Mouse (Mus musculus) erythroblast, embryonic 14.5 days (primary cell): ENCODE measurements around the gene Hoxb9. TPM values are rescaled to one million over a fixed set of nuclear protein-coding genes. Genes with fewer than 3 reads are reported as not detected.

ENCODE experiments used
- H3K27me3 ChIP-seq: 2 replicates; pipeline ENCODE4 v1.6.1; 2012; ENCODE audit warnings: inconsistent platforms; ENCODE audit not compliant: control insufficient read depth
- H3K36me3 ChIP-seq: 2 replicates; pipeline ENCODE4 v1.6.1; 2012; ENCODE audit warnings: mild to moderate bottlenecking, inconsistent platforms; ENCODE audit not compliant: control insufficient read depth
- H3K4me1 ChIP-seq: 2 replicates; pipeline ENCODE4 v1.6.1; 2012; ENCODE audit warnings: inconsistent platforms; ENCODE audit not compliant: control insufficient read depth
- H3K4me3 ChIP-seq: replicated peaks from 2 replicates; pipeline ENCODE3; 2012; ENCODE audit warnings: moderate library complexity, mild to moderate bottlenecking, inconsistent platforms
- H3K9me3 ChIP-seq: 2 replicates; pipeline ENCODE4 v1.6.1; 2012; ENCODE audit warnings: low read length, inconsistent platforms, mixed read lengths; ENCODE audit not compliant: control insufficient read depth
- GATA1 ChIP-seq: IDR thresholded peaks from 2 replicates; pipeline ENCODE4 v1.6.1; 2012; ENCODE audit warnings: low read length, inconsistent platforms, mixed read lengths
- TAL1 ChIP-seq: IDR thresholded peaks from 3 replicates; pipeline ENCODE4 v1.6.1; 2012; ENCODE audit warnings: low read length, inconsistent platforms, mixed read lengths
- polyA plus RNA-seq: library from polyadenylated mRNA; stranded (reverse); fragments of >175 nt; gene quantifications from 2 replicates; pipeline ENCODE4 v1.2.3, GENCODE M21; 2012

Hoxb9 gene
- polyA plus RNA-seq = 0.01 TPM in 1 of 2 replicates, not detected in the other

DNA sequence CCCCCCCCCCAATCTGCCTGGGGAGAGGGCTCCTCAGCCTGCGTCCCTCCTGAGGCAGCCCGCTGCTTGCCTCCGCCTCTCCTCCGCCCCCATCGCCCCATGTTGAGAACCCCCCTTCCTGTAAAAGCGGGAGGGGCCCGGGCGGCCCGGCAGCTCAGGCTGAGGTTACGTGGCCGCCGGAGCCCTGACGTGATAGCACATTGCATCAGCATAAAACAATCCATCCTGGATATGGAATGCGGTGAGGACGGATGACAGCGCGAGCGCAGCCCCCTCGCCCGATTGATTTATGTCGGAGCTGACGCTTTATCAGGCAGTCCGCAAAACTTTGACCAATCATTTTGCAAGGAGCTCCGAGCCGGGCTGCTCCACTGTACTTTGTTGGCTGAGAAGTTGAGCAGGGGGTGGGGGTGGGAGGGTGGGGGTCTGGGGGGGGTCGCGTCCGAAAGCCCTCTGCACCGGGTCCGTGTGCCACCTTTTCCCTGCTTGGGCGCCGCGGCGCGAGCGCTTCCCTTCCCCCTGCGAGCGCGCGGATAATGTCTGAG, at the start of gene Hoxb9:
Gene Hoxb9, plus strand, starts transcription at position 462 of the 545 bp plus-strand sequence.
- TF ChIP-seq TAL1 (no peak), GATA1 (no peak)
- Histone ChIP-seq H3K9me3 (no peaks in the 10 kb centered on the region), H3K4me3 (no peak within 1 kb of the TSS), H3K4me1 (no peaks in the 10 kb centered on the region), H3K27me3 (peaks cover 100% of the 10 kb centered on the region), H3K36me3 (no peaks in the 10 kb centered on the region)

DNA sequence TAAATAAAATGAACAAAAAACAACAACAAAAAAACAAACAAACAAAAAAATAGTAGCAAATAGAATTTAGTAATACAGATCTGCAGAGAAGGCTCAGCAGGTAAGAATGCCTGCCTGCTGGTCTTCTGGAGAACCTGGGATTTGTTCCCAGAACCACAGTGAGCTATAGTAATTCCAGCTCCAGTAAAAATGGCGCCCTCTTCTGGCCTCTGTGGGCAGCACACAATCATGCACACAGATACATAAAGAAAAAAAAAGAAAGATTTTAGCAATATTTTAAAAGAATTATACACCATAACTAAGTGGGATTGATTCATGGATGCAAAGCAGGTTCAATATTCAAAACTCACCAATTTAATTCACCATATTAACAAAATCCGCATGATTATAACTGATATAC, 47.4 kb upstream of the Hoxb9 start:
- TF ChIP-seq TAL1 = no peak
- no peak for TF ChIP-seq GATA1
- Histone ChIP-seq H3K4me3 (no peak overlapping the region), H3K9me3 (0 out of 2 replicates have a peak, but pooled peaks cover 2% of the 10 kb centered on the region), H3K27me3 (no peaks in the 10 kb centered on the region), H3K36me3 (no peaks in the 10 kb centered on the region), H3K4me1 (no peaks in the 10 kb centered on the region)

DNA sequence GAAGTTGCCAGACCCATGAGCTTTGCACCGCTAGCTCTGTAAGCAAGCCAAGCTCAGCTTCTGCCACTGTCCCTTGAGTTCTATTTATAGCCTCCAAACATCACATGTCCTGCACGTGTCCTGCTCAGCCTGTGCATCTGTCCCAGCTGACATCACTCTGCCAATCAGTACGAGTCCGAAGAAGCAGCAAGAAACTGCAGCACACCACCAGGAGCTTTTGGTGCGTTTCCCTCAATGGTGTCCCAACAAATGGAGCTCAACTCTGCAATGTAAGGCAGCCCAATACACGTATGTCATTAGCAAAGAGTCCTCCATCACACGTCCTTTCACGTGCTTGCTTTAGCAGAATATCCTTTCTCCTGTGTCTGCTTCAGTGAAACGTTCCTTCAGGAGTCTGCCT, 43.6 kb upstream of the Hoxb9 start:
- Histone ChIP-seq H3K4me1 (no peaks in the 10 kb centered on the region), H3K27me3 (no peaks in the 10 kb centered on the region), H3K4me3 (no peak overlapping the region), H3K9me3 (no peaks in the 10 kb centered on the region), H3K36me3 (no peaks in the 10 kb centered on the region)
- TF ChIP-seq GATA1 (no peak), TAL1 (no peak)

DNA sequence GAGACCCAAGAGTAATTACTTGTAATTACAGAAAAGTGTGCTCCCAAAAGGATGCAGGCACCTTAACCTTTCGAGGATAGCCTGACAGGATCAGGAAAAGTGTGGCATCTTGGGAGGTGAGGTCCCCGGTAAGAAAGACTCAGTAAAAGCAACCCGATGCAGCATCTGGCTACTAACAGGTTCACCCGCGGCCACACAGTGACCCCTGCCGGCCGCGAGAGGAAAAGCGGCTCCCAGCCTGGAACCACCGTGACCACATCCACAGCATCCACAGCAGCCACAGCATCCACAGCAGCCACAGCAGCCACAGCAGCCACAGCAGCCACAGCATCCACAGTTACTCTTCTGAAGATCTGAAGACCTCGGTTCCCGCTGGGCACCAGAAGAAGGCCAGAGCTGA, 36.4 kb upstream of the Hoxb9 start:
- Histone ChIP-seq H3K4me3 (no peak overlapping the region), H3K27me3 (peaks cover 7% of the 10 kb centered on the region; the same call in 1 of the 2 replicates), H3K4me1 (no peaks in the 10 kb centered on the region), H3K9me3 (no peaks in the 10 kb centered on the region), H3K36me3 (no peaks in the 10 kb centered on the region)
- TF ChIP-seq GATA1 (no peak), TAL1 (no peak)

DNA sequence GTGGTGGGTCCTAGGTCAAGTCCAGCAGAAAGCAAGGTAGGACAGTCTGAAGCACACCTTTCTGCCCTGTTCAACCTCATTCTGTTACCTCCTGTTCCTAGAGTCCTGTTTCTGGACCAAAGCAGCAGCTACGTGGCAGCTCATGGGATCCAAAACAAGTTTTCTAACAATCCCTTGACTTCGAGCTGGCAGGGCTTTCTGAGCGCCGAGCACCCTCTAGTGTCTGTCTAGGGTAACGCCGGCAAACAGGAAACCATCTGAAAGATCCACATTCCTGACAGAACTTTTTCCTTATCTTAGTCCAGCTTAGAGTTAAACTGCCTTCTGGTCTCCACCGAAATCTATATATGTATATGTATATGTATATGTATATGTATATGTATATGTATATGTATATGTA, 31.0 kb upstream of the Hoxb9 start:
- Histone ChIP-seq H3K36me3 (no peaks in the 10 kb centered on the region), H3K4me1 (no peaks in the 10 kb centered on the region), H3K27me3 (peaks cover 6% of the 10 kb centered on the region), H3K4me3 (no peak overlapping the region), H3K9me3 (no peaks in the 10 kb centered on the region)
- TF ChIP-seq GATA1 = no peak
- TF ChIP-seq TAL1 = no peak

DNA sequence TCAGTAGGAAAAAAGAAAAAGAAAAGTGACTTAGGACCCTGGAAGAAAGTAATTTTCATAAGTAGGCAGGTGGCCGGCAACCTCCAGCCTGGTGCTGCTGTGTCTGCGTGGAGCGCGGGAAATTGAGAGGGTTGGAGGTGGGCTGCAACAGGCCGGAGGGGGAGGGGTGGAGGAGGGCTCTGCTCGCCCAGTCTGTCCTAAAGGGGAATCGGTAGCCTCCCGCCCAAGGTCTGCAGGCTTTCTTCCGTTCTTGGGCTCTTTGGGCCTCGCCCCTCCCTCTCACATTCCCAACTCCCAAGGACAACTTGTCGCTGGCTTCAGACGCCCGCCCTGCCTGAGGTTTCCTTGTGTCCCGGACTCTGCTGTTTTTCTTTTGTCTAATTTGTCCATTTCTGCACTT, 20.4 kb upstream of the Hoxb9 start:
- peaks cover 2% of the 10 kb centered on the region for H3K9me3 ChIP-seq
- H3K4me3 ChIP-seq = no peak overlapping the region
- no peaks in the 10 kb centered on the region for H3K4me1 ChIP-seq
- H3K36me3 ChIP-seq = no peaks in the 10 kb centered on the region
- peaks cover 77% of the 10 kb centered on the region for H3K27me3 ChIP-seq
- TF ChIP-seq TAL1 (no peak), GATA1 (no peak)

DNA sequence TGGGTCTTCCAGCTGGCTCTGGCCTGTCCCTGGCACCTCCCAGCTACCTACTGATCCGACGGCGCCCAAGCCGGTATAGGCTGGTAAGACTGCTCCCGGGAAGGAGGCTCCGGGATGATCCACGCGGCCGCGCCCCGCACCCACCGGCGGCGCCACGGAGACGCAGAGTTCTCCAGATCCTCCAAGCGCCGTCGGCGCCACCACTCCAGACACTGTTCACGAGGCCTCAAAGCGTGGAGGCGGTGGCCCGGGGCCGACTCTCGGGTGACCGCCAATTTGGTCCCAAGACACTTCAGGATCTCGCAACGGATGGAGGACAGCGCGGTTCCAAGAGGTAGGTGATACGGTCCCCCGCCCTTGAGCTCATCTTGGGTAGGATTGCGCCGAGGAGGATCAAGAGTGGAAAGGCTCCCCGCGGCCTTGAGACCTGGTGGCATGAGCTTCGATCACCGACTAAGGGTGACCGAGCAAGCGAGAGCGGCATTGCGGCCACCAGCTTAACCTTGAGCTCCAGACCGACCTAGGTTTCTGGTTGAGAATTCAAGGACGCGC, 19.7 kb upstream of the Hoxb9 start:
- Histone ChIP-seq H3K36me3 (no peaks in the 10 kb centered on the region), H3K4me1 (no peaks in the 10 kb centered on the region), H3K4me3 (no peak overlapping the region), H3K9me3 (peaks cover 2% of the 10 kb centered on the region), H3K27me3 (peaks cover 83% of the 10 kb centered on the region)
- TF ChIP-seq TAL1 = no peak
- no peak for TF ChIP-seq GATA1

DNA sequence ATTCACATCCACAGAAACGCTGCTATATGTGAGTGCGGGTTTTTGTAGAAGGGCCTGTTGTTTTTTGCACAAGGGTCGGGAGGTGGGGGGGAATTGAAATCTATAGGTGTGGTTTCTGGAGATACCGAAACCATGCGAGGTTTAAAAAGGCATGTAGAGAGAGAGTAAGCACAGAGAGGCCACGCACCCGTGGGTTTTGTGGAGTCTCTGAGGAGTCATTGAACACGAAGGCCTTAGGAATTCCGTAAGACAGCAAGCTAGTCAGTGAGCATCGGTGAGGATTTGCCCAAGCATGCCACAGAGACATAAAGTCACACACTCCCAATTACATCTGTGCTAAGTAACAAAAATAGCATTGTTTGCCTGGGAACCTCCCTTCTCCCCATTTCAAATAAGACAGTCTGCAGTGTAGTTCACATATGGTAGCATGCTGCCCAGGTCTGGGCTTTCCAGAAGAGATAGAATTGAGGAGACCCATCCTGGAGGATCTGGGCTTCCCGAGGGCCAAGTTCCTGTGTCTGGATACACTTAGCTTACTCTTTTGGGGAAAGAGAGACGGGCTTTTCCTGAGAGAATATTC, 18.6 kb upstream of the Hoxb9 start:
- H3K4me3 ChIP-seq = no peak overlapping the region
- peaks cover 2% of the 10 kb centered on the region for H3K9me3 ChIP-seq
- H3K36me3 ChIP-seq = no peaks in the 10 kb centered on the region
- H3K4me1 ChIP-seq = no peaks in the 10 kb centered on the region
- TF ChIP-seq TAL1 = no peak
- peaks cover 92% of the 10 kb centered on the region for H3K27me3 ChIP-seq

DNA sequence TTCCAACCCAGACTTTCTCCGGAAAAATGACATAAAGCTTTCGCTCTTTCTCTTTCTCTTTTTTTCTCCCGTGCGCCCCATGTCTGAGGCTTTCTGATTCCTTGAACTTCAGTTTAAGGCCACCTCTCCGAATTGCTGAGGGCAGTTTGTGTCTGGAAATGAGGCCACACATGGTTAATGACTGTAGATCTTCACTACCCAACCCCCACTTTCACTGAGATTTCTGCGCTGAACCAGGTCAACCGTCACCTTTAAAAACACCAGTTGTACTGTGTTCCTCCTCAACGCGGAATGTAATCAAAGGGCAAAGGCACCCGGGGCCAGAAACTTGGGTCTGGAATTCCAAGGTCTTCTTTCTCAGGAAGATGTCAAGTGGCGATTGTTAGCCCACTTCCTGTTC, 17.0 kb upstream of the Hoxb9 start:
- H3K9me3 ChIP-seq = peaks cover 2% of the 10 kb centered on the region
- H3K36me3 ChIP-seq = no peaks in the 10 kb centered on the region
- TF ChIP-seq GATA1 (no peak), TAL1 (no peak)
- H3K27me3 ChIP-seq = peaks cover 98% of the 10 kb centered on the region
- no peak overlapping the region for H3K4me3 ChIP-seq
- H3K4me1 ChIP-seq = no peaks in the 10 kb centered on the region
